Mouse (Mus musculus) thymus, adult 2 months (tissue): ENCODE measurements around the gene Spata13.

Experiments
- CTCF ChIP-seq: fragments of 200-500 bp; IDR thresholded peaks from 2 replicates; pipeline ENCODE4 v1.5.1; 2012; ENCODE audit warnings: mild to moderate bottlenecking, control low read depth, low read length, moderate library complexity, borderline replicate concordance; ENCODE audit not compliant: control insufficient read depth, poor library complexity, insufficient read depth; ENCODE audit errors: extremely low read depth
- POLR2A ChIP-seq: fragments of 200-500 bp; IDR thresholded peaks from 2 replicates; pipeline ENCODE4 v1.6.1; 2012; ENCODE audit warnings: mild to moderate bottlenecking, low read length, control low read depth, moderate library complexity; ENCODE audit not compliant: control insufficient read depth, poor library complexity, insufficient read depth; ENCODE audit errors: extremely low read depth

- TF ChIP-seq CTCF, result no peak
- TF ChIP-seq POLR2A, result no peak
These were observed 53.4 kb downstream of the Spata13 start for GRCm38 (mm10) chr14:60687241-60687640.
